Mouse (Mus musculus): ENCODE measurements around the gene Sirt3. TPM values are rescaled to one million over a fixed set of nuclear protein-coding genes. Genes with fewer than 3 reads are reported as not detected.
"Not testable (repeated sequence)": the region's sequence is repeated elsewhere in the genome, so short reads cannot be mapped to it uniquely, and the experiment has no call there.

Sirt3 gene
- polyA plus RNA-seq, 1 experiment from 2014 or later = 27.3 TPM

GRCm38 (mm10) chr7:140908181-140908580, 26.1 kb upstream of the Sirt3 start:
- H3K4me3 ChIP-seq = peak overlapping the region; percentile 56; the same call in 1 of the 2 replicates
- 45% methylated on average over 7 of the region's 7 CpGs for WGBS
- no peaks in the 10 kb centered on the region for H3K9me3 ChIP-seq

GRCm38 (mm10) chr7:140907697-140908096, 25.6 kb upstream of the Sirt3 start:
- Histone ChIP-seq H3K4me1 (replicated peaks) (peaks cover 13% of the 10 kb centered on the region), H3K4me3 (no peak overlapping the region), H3K27me3 (ENCODE audit: insufficient read depth, poor library complexity, severe bottlenecking) (0 out of 2 replicates have a peak, but pooled peaks cover 3% of the 10 kb centered on the region), H3K9me3 (no peaks in the 10 kb centered on the region), H3K27ac (no peak overlapping the region), H3K36me3 (no peaks in the 10 kb centered on the region)
- DNase-seq (ENCODE audit: low spot score) = no peak
- 84% methylated on average over 7 of the region's 7 CpGs for WGBS

More at GRCm38 (mm10) chr7:140908181-140908580, 26.1 kb upstream of the Sirt3 start:
- Histone ChIP-seq H3K27ac (no peak overlapping the region), H3K36me3 (no peaks in the 10 kb centered on the region), H3K27me3 (ENCODE audit: insufficient read depth, poor library complexity, severe bottlenecking) (0 out of 2 replicates have a peak, but pooled peaks cover 3% of the 10 kb centered on the region), H3K4me1 (replicated peaks) (peaks cover 9% of the 10 kb centered on the region)
- DNase-seq (ENCODE audit: low spot score) = no peak

GRCm38 (mm10) chr7:140907131-140907530, 25.0 kb upstream of the Sirt3 start:
- Histone ChIP-seq H3K27ac (no peak overlapping the region), H3K4me1 (replicated peaks) (peaks cover 16% of the 10 kb centered on the region), H3K9me3 (no peaks in the 10 kb centered on the region), H3K36me3 (no peaks in the 10 kb centered on the region), H3K4me3 (no peak overlapping the region), H3K27me3 (ENCODE audit: insufficient read depth, poor library complexity, severe bottlenecking) (0 out of 2 replicates have a peak, but pooled peaks cover 3% of the 10 kb centered on the region)
- WGBS = 88% methylated on average over 13 of the region's 13 CpGs
- DNase-seq (ENCODE audit: low spot score) = no peak

DNA sequence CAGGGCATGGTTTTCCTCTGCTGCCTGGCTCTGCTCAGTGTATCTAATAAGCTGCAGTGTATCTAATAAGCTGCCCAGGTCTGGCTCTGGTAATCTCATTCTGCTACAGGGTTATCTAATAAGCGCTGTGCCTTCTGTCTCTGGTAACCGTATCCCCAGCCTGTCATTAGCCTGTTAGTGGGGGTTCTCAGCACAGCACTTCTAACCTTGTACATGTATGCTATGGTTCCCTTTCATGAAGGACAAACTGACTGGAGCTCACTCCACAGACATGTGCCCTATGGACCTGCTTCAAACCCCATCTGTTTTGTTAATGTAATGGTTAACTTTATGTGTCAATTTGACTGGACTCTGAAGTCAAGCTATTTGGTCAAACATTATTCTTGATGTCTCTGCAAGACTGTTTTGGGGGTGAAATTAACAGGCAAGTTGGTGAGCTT, 23.6 kb upstream of the Sirt3 start:
- WGBS = 88% methylated on average over 2 of the region's 2 CpGs
- no peaks in the 10 kb centered on the region for H3K36me3 ChIP-seq
- no peak overlapping the region for H3K27ac ChIP-seq
- no peak for DNase-seq (ENCODE audit: low spot score)
- 0 out of 2 replicates have a peak, but pooled peaks cover 3% of the 10 kb centered on the region for H3K27me3 ChIP-seq (ENCODE audit: insufficient read depth, poor library complexity, severe bottlenecking)
- H3K4me3 ChIP-seq = no peak overlapping the region
- no peaks in the 10 kb centered on the region for H3K9me3 ChIP-seq
- peaks cover 20% of the 10 kb centered on the region for H3K4me1 ChIP-seq (replicated peaks)

GRCm38 (mm10) chr7:140903212-140903611, 21.1 kb upstream of the Sirt3 start:
- WGBS = 25% methylated on average over 13 of the region's 13 CpGs
- peaks cover 11% of the 10 kb centered on the region; the same call in 1 of the 2 replicates for H3K4me1 ChIP-seq (replicated peaks)
- 0 out of 2 replicates have a peak, but pooled peaks cover 3% of the 10 kb centered on the region for H3K27me3 ChIP-seq (ENCODE audit: insufficient read depth, poor library complexity, severe bottlenecking)
- H3K36me3 ChIP-seq = peaks cover 20% of the 10 kb centered on the region
- no peaks in the 10 kb centered on the region for H3K9me3 ChIP-seq
- no peak overlapping the region for H3K4me3 ChIP-seq
- 0 out of 2 replicates have a peak overlapping the region, but pooled peaks have one; percentile 8 for H3K27ac ChIP-seq
- peak; percentile 76 for DNase-seq (ENCODE audit: low spot score)

DNA sequence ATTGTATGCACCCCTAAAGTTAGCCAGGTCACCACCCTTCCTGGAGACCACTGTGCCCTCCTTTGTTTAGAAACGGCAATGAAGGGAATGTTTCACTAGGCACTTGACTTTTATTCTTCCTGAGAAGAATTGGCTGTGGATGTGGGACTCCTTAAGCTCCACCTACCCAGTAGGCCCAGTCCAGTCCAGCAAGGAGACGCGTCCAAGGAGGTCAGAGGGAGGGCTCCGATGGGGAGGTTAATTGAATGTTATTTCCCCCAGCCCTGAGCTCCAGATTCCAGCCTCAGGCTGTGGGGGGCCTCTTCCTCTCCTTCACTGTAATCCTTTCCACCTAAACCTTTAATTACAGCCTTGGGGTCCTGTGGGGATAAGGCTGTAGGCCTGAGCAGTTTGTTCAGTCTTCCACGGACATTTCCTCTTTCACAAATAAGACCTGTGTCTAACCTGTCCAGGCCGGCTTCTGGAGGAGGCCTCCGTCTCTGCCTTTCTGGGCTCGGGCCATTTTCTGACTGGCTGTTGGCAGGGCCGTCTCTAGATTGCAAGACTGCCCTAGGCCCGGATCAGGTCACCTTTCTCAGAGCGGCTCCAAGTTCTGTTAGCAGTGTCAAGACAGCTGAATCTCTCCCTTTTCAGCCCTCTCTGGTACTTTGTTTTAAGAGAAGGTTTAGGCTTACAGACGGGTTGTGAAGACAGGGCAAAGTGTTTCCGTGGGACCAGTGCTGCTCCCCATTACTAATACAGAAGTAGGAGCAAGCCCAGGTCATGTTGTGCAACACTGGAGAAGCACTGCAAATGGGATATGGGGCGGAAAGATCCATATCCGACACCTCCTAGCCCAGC, 20.1 kb upstream of the Sirt3 start:
- DNase-seq (ENCODE audit: low spot score) = no peak
- 79% methylated on average over 15 of the region's 15 CpGs for WGBS
- peaks cover 11% of the 10 kb centered on the region; the same call in 1 of the 2 replicates for H3K4me1 ChIP-seq (replicated peaks)
- peaks cover 30% of the 10 kb centered on the region for H3K36me3 ChIP-seq
- no peak overlapping the region for H3K4me3 ChIP-seq
- H3K9me3 ChIP-seq = no peaks in the 10 kb centered on the region
- 0 out of 2 replicates have a peak, but pooled peaks cover 3% of the 10 kb centered on the region for H3K27me3 ChIP-seq (ENCODE audit: insufficient read depth, poor library complexity, severe bottlenecking)
- H3K27ac ChIP-seq = peak overlapping the region; percentile 8

- H3K36me3 ChIP-seq = peaks cover 50% of the 10 kb centered on the region
- no peak within 1 kb of the TSS for H3K27ac ChIP-seq
- no peak for DNase-seq (ENCODE audit: low spot score)
- no peaks in the 10 kb centered on the region for H3K9me3 ChIP-seq
- no peaks in the 10 kb centered on the region for H3K27me3 ChIP-seq (ENCODE audit: insufficient read depth, poor library complexity, severe bottlenecking)
- peaks cover 11% of the 10 kb centered on the region; the same call in 1 of the 2 replicates for H3K4me1 ChIP-seq (replicated peaks)
- no peak within 1 kb of the TSS for H3K4me3 ChIP-seq
- 83% methylated on average over 10 of the region's 10 CpGs for WGBS
These were observed 18.1 kb upstream of the Sirt3 start, which contains the start of gene Cox8b for GRCm38 (mm10) chr7:140900220-140900619. Gene Cox8b, minus strand, starts transcription at chr7:140900446.

- DNase-seq (ENCODE audit: low spot score) = no peak
- Histone ChIP-seq H3K4me1 (replicated peaks) (peaks cover 11% of the 10 kb centered on the region; the same call in 1 of the 2 replicates), H3K4me3 (no peak overlapping the region), H3K9me3 (no peaks in the 10 kb centered on the region), H3K36me3 (peaks cover 60% of the 10 kb centered on the region), H3K27ac (no peak overlapping the region), H3K27me3 (ENCODE audit: insufficient read depth, poor library complexity, severe bottlenecking) (no peaks in the 10 kb centered on the region)
- WGBS = 74% methylated on average over 3 of the region's 3 CpGs
These were observed 17.0 kb upstream of the Sirt3 start for GRCm38 (mm10) chr7:140899121-140899520.

- H3K4me3 ChIP-seq = no peak overlapping the region
- no peak overlapping the region for H3K27ac ChIP-seq
- no peaks in the 10 kb centered on the region for H3K27me3 ChIP-seq (ENCODE audit: insufficient read depth, poor library complexity, severe bottlenecking)
- DNase-seq (ENCODE audit: low spot score) = no peak
- no peaks in the 10 kb centered on the region for H3K9me3 ChIP-seq
- H3K4me1 ChIP-seq (replicated peaks) = peaks cover 8% of the 10 kb centered on the region; the same call in 1 of the 2 replicates
- WGBS = 90% methylated on average over 7 of the region's 7 CpGs
- H3K36me3 ChIP-seq = peaks cover 72% of the 10 kb centered on the region
These were observed 15.8 kb upstream of the Sirt3 start for GRCm38 (mm10) chr7:140897863-140898262.

DNA sequence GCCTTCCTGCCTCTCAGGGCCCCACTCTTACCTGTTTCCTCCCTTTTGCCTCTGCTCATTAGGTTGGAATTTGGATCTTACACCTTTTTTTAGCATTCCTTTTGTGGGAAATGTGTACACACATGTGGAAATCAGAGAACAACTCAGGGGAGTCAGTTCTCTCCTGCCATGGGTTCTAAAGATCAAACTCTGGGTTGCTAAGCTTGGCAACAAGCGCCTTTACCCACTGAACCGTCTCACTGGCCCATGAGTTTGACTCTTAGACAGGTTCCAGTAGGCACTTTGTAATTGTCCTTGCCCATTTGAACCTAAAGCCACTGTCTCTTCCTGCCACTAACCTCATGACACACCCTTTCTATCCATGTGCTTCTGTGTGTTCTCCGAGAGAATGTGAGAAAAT, 12.5 kb upstream of the Sirt3 start:
- Histone ChIP-seq H3K4me3 (no peak overlapping the region), H3K4me1 (replicated peaks) (no peaks in the 10 kb centered on the region), H3K27ac (no peak overlapping the region), H3K36me3 (peaks cover 86% of the 10 kb centered on the region), H3K27me3 (ENCODE audit: insufficient read depth, poor library complexity, severe bottlenecking) (no peaks in the 10 kb centered on the region), H3K9me3 (no peaks in the 10 kb centered on the region)
- DNase-seq (ENCODE audit: low spot score) = no peak
- 94% methylated on average over 3 of the region's 3 CpGs for WGBS

GRCm38 (mm10) chr7:140894031-140894430, 11.9 kb upstream of the Sirt3 start:
- Histone ChIP-seq H3K27me3 (ENCODE audit: insufficient read depth, poor library complexity, severe bottlenecking) (no peaks in the 10 kb centered on the region), H3K4me3 (no peak overlapping the region), H3K27ac (no peak overlapping the region), H3K9me3 (no peaks in the 10 kb centered on the region), H3K36me3 (peaks cover 86% of the 10 kb centered on the region), H3K4me1 (replicated peaks) (no peaks in the 10 kb centered on the region)
- 94% methylated on average over 7 of the region's 7 CpGs for WGBS
- DNase-seq (ENCODE audit: low spot score) = no peak

GRCm38 (mm10) chr7:140890636-140891035, 8.5 kb upstream of the Sirt3 start:
- WGBS = 97% methylated on average over 16 of the region's 16 CpGs
- H3K4me1 ChIP-seq (replicated peaks); DNase-seq (ENCODE audit: low spot score); H3K4me3 ChIP-seq; H3K9me3 ChIP-seq; H3K27me3 ChIP-seq (ENCODE audit: insufficient read depth, poor library complexity, severe bottlenecking); H3K27ac ChIP-seq: not testable (repeated sequence)
- H3K36me3 ChIP-seq = peaks cover 86% of the 10 kb centered on the region

DNA sequence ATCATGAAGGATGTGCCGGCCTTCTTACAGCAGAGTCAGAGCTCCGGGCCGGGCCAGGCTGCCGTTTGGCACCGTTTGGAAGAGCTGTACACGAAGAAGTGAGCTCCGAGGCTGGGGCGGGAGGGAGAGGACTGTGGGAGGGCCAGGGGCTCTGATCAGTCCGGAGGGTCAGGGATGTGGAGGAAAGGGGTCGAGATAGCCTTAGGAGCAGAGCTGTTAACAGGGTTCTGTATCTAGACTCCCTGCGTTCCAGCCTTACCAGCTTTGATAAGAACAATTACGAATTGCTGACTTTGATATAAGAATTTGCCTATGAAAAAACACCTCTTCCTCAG, 327 bp upstream of the Sirt3 start:
- Histone ChIP-seq H3K4me1 (replicated peaks) (peaks cover 20% of the 10 kb centered on the region), H3K27ac (peak overlapping the region; percentile 91), H3K9me3 (no peaks in the 10 kb centered on the region), H3K36me3 (peaks cover 43% of the 10 kb centered on the region), H3K27me3 (ENCODE audit: insufficient read depth, poor library complexity, severe bottlenecking) (no peaks in the 10 kb centered on the region), H3K4me3 (peak overlapping the region; percentile 90)
- under 1% methylated on average over 12 of the region's 12 CpGs for WGBS
- DNase-seq (ENCODE audit: low spot score) = no peak

All from hindbrain, embryonic 10.5 days (tissue).